Mouse (Mus musculus) C2C12 (cell line): ENCODE results near the gene Rita1. TPM values are rescaled to one million over a fixed set of nuclear protein-coding genes. Genes with fewer than 3 reads are reported as not detected.
A peak's percentile ranks its signal among the peaks of the same experiment; 100 is the strongest.

ENCODE experiments used
- H3K27me3 ChIP-seq: one replicate; pipeline ENCODE4 v1.6.1; 2011; ENCODE audit not compliant: control insufficient read depth, insufficient read depth, insufficient read length
- H3K36me3 ChIP-seq: one replicate; pipeline ENCODE4 v1.6.1; 2011; ENCODE audit not compliant: control insufficient read depth, insufficient read depth
- H3K4me3 ChIP-seq: one replicate; pipeline ENCODE4 v1.5.1; 2011; ENCODE audit warnings: mild to moderate bottlenecking, control low read depth; ENCODE audit not compliant: poor library complexity, insufficient read depth, severe bottlenecking
- H3K79me2 ChIP-seq: one replicate; pipeline ENCODE4 v1.6.1; 2011; ENCODE audit not compliant: control insufficient read depth, insufficient read depth
- H3K79me3 ChIP-seq: one replicate; pipeline ENCODE4 v1.6.1; 2011; ENCODE audit warnings: low read depth, control low read depth
- H3ac ChIP-seq: one replicate; pipeline ENCODE3; 2011; ENCODE audit warnings: low read depth; ENCODE audit not compliant: control insufficient read depth, insufficient read length
- CEBPB ChIP-seq: IDR thresholded peaks from one replicate; pipeline ENCODE4 v1.6.1; 2011; ENCODE audit warnings: low read depth, mild to moderate bottlenecking, control low read depth, moderate library complexity
- CTCF ChIP-seq: IDR thresholded peaks from one replicate; pipeline ENCODE4 v1.5.1; 2011; ENCODE audit not compliant: control insufficient read depth, insufficient read depth, insufficient read length
- FOSL1 ChIP-seq: IDR thresholded peaks from one replicate; pipeline ENCODE4 v1.8.0; 2011; ENCODE audit warnings: mild to moderate bottlenecking, low read length; ENCODE audit not compliant: poor library complexity, insufficient read depth, severe bottlenecking
- MAX ChIP-seq: IDR thresholded peaks from one replicate; pipeline ENCODE4 v1.6.1; 2011; ENCODE audit warnings: mild to moderate bottlenecking, control low read depth
- MYOD1 ChIP-seq: IDR thresholded peaks from one replicate; pipeline ENCODE4 v1.6.1; 2011; ENCODE audit warnings: low read depth; ENCODE audit not compliant: control insufficient read depth, insufficient read length
- MYOG ChIP-seq: IDR thresholded peaks from one replicate; pipeline ENCODE4 v1.6.1; 2011; ENCODE audit not compliant: control insufficient read depth, insufficient read length; ENCODE audit errors: extremely low read depth
- USF1 ChIP-seq: IDR thresholded peaks from one replicate; pipeline ENCODE4 v1.6.1; 2011; ENCODE audit warnings: low read depth, mild to moderate bottlenecking, control low read depth, moderate library complexity
- polyA plus RNA-seq: library from polyadenylated mRNA; unstranded; fragments of >200 nt; fragmentation: generic; extraction: Trizol; gene quantifications from one replicate; pipeline ENCODE4 v1.2.1, GENCODE M21; 2012; ENCODE audit warnings: missing spikeins

Rita1 gene
- polyA plus RNA-seq, 1 experiment = 17.2 TPM

DNA sequence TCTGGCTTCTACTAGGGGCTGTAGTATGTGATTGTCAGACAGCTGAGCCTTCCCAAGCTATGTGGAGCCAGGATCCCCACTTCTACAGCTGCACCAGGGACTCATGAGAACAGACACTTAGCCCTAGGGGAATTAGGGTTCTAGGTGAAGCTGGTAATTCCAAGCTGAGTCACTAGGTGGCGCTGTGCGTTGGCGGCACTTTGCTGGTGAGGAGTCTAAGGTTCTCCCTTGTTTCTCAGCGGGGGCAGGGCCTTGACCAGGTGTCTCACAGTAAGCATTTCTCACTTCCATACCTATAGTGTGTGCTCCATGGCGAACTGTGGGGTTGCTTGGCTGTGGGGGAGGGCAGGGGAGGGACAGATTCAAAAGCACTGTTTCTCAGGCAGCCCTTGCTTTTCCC is 6.8 kb upstream of the Rita1 start:
- Histone ChIP-seq H3K36me3 (peaks cover 51% of the 10 kb centered on the region), H3K4me3 (no peak overlapping the region), H3K79me3 (peaks cover 23% of the 10 kb centered on the region), H3ac (no peak overlapping the region), H3K27me3 (no peaks in the 10 kb centered on the region), H3K79me2 (peaks cover 33% of the 10 kb centered on the region)
- no peak for TF ChIP-seq MYOD1
- peak; percentile 72 for TF ChIP-seq CTCF

GRCm38 (mm10) chr5:120618778-120619177 is 6.4 kb upstream of the Rita1 start:
- peaks cover 47% of the 10 kb centered on the region for H3K36me3 ChIP-seq

GRCm38 (mm10) chr5:120615903-120616302 is 3.5 kb upstream of the Rita1 start:
- H3K79me3 ChIP-seq = peaks cover 33% of the 10 kb centered on the region
- no peak overlapping the region for H3ac ChIP-seq
- no peaks in the 10 kb centered on the region for H3K27me3 ChIP-seq
- H3K79me2 ChIP-seq = peaks cover 57% of the 10 kb centered on the region
- peaks cover 26% of the 10 kb centered on the region for H3K36me3 ChIP-seq
- no peak for TF ChIP-seq MYOD1
- TF ChIP-seq MAX = no peak
- TF ChIP-seq CTCF = no peak
- TF ChIP-seq USF1 = no peak
- TF ChIP-seq CEBPB = no peak
- TF ChIP-seq MYOG = no peak
- TF ChIP-seq FOSL1 = no peak
- no peak overlapping the region for H3K4me3 ChIP-seq

More at GRCm38 (mm10) chr5:120618778-120619177, 6.4 kb upstream of the Rita1 start:
- Histone ChIP-seq H3ac (no peak overlapping the region), H3K79me3 (peaks cover 26% of the 10 kb centered on the region), H3K79me2 (peaks cover 37% of the 10 kb centered on the region), H3K4me3 (no peak overlapping the region), H3K27me3 (no peaks in the 10 kb centered on the region)
- TF ChIP-seq MAX (no peak), FOSL1 (no peak), USF1 (no peak), MYOD1 (no peak), CEBPB (no peak), MYOG (no peak), CTCF (no peak)

DNA sequence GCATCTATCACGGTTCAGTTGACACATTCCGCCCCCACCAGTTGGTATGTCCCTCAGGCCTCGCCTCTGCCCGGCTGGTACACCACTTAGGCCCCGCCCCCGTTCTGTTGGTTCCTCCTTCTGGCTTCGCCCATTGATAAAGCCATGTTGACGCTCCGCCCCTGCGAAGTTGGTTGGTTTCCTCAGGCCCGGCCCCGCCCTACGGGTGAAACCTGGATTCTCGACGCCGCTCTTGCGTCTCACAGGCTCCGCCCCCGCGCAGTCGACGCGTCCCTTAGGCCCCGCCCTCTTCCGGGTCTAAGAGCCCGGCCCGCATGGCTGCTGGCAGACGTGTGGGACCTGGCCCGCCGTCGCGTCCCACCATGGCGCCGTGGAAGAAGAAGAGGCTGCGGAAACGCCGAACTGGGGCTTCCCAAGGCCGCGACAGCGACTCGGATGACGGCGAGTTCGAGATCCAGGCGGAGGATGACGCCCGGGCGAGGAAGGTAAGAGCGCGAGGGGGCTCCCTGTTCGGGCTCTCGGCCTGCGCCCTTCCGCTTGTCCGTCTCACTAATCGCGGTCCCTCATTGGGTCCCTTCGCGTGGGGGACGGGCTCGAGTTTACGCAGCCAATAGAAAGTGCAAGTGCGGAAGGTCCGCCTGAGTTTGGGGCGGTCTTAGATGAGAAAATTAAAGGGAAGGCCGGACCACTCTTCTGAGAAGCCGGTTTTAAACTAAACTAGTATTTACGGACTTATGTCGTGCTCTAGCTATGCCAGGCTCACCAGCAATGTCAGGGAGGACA is 624 bp upstream of the Rita1 start:
- peak overlapping the region; percentile 99 for H3ac ChIP-seq
- peaks cover 33% of the 10 kb centered on the region for H3K79me3 ChIP-seq
- peak overlapping the region; percentile 65 for H3K4me3 ChIP-seq
- no peak for TF ChIP-seq MYOG
- peak; percentile 17 for TF ChIP-seq MAX
- H3K27me3 ChIP-seq = no peaks in the 10 kb centered on the region
- no peaks in the 10 kb centered on the region for H3K36me3 ChIP-seq
- peaks cover 58% of the 10 kb centered on the region for H3K79me2 ChIP-seq

DNA sequence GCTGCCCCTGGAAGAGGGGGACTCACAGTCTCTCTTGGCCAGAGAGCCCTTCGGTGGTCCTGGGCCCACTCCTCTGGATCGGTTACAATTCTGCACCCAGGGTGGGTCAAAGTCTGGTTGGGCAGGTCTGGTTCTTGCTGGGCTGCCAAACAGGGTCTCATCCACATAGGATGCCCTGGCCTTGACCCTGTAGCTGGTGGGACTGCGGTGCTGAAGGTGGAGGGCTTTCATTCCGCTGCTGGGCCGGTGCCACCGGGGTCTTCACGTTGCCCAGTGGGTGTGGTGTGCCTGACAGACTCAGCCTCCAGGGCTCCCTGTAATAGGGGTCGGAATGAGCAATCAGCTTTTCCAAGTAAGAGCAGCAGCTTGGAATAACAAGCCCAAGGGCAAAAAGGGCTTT is 973 bp downstream of the Rita1 start:
- peak overlapping the region; percentile 51 for H3K4me3 ChIP-seq
- H3K79me2 ChIP-seq = peaks cover 48% of the 10 kb centered on the region
- TF ChIP-seq MYOD1 = no peak
- peak overlapping the region; percentile 64 for H3ac ChIP-seq
- no peaks in the 10 kb centered on the region for H3K36me3 ChIP-seq
- H3K27me3 ChIP-seq = no peaks in the 10 kb centered on the region
- peaks cover 32% of the 10 kb centered on the region for H3K79me3 ChIP-seq

GRCm38 (mm10) chr5:120610906-120611305 is 1.5 kb downstream of the Rita1 start:
- Histone ChIP-seq H3K36me3 (no peaks in the 10 kb centered on the region), H3K79me3 (peaks cover 27% of the 10 kb centered on the region), H3K79me2 (peaks cover 43% of the 10 kb centered on the region), H3K27me3 (no peaks in the 10 kb centered on the region), H3K4me3 (no peak overlapping the region), H3ac (no peak overlapping the region)
- TF ChIP-seq CTCF = no peak
- no peak for TF ChIP-seq MYOD1
- no peak for TF ChIP-seq CEBPB
- TF ChIP-seq FOSL1 = no peak
- no peak for TF ChIP-seq MAX
- no peak for TF ChIP-seq MYOG
- TF ChIP-seq USF1 = no peak
